Mouse (Mus musculus): ENCODE results near the gene Lmod2. TPM values are rescaled to one million over a fixed set of nuclear protein-coding genes. Genes with fewer than 3 reads are reported as not detected.

Lmod2 gene
- polyA plus RNA-seq (2016; fragmentation: Nextera tagmentation; extraction: Ambion mirVana) = 0.19 TPM in 1 of 2 replicates, not detected in the other

DNA sequence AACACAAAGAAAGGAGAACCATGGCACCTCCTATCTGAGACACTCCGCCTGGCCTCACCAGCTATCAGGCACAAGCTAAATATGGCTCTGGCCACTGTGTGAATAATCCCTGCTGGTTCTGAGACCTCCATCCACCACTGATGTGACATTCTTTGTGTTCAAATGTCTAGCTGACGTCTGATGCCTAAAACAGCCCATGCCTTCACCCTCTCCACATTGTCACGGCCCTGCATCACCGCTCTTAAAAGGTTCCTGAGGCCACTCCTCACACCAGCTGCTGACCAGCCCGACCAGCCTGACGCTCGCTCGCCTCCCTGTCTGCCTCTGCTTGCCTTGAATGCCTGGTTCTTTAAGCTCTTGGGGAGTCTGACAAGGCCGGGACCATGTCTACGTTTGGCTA, at the start of gene Lmod2:
Lmod2 (plus strand) TSS at position 263 of the 400 bp plus-strand sequence.
- Histone ChIP-seq H3K4me2 (replicated peaks) (no peak within 1 kb of the TSS), H3K9me3 (no peaks in the 10 kb centered on the region), H3K27ac (no peak within 1 kb of the TSS), H3K36me3 (no peaks in the 10 kb centered on the region), H3K4me1 (no peaks in the 10 kb centered on the region), H3K9ac (no peak within 1 kb of the TSS), H3K27me3 (replicated peaks) (no peaks in the 10 kb centered on the region), H3K4me3 (no peak within 1 kb of the TSS)
- ATAC-seq (ENCODE audit: low FRiP score, low read depth) = no peak
- 84% methylated on average over 10 of the region's 10 CpGs for WGBS

DNA sequence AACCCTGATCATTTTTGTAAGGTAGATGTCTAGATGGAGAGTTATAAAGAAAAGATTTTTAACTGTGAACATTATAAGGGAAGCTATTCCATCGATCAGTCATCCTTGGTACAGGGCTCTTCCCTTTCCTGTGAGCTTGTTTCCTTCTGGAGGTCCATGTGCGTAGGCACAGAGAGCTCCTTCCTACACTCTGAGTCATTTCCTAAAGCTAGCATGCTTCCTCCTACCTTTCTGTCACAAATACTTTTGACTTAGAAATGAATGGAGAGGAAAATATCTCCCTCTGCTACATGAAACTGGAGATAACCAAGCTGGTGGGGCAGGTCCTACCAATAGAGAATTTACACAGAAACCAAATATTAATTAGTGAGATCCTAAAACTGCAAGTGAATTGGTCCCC, 47.8 kb upstream of the Lmod2 start:
- 94% methylated on average over 2 of the region's 2 CpGs for WGBS
- Histone ChIP-seq H3K9me3 (no peaks in the 10 kb centered on the region), H3K27ac (no peak overlapping the region), H3K4me1 (no peaks in the 10 kb centered on the region), H3K4me2 (replicated peaks) (no peak overlapping the region), H3K36me3 (no peaks in the 10 kb centered on the region), H3K27me3 (replicated peaks) (no peaks in the 10 kb centered on the region), H3K4me3 (no peak overlapping the region), H3K9ac (no peak overlapping the region)
- no peak for ATAC-seq (ENCODE audit: low FRiP score, low read depth)

DNA sequence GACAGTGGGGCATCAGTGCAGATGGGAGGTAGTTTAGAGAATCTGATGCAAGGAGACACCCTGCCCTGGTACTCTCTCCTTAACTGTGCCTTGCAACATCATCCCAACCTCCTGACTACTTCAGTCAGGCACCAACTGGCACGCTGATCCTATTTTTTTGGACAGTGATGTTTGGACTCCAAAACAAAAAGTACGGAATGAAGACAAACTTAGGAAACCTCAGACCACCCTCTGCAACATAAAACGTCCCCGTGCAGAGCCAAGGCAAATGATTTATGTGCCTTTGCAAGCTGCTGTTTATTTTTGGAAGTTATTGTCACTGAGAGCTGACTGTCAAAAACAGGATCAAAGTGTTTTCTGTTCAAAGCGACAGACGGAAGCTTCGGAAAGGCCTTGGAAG, 45.5 kb upstream of the Lmod2 start:
- no peaks in the 10 kb centered on the region for H3K27me3 ChIP-seq (replicated peaks)
- no peaks in the 10 kb centered on the region for H3K4me1 ChIP-seq
- H3K9me3 ChIP-seq = no peaks in the 10 kb centered on the region
- WGBS = 77% methylated on average over 7 of the region's 7 CpGs
- ATAC-seq (ENCODE audit: low FRiP score, low read depth) = no peak
- no peak overlapping the region for H3K4me2 ChIP-seq (replicated peaks)
- no peak overlapping the region for H3K4me3 ChIP-seq
- H3K36me3 ChIP-seq = no peaks in the 10 kb centered on the region
- no peak overlapping the region for H3K9ac ChIP-seq
- H3K27ac ChIP-seq = no peak overlapping the region

DNA sequence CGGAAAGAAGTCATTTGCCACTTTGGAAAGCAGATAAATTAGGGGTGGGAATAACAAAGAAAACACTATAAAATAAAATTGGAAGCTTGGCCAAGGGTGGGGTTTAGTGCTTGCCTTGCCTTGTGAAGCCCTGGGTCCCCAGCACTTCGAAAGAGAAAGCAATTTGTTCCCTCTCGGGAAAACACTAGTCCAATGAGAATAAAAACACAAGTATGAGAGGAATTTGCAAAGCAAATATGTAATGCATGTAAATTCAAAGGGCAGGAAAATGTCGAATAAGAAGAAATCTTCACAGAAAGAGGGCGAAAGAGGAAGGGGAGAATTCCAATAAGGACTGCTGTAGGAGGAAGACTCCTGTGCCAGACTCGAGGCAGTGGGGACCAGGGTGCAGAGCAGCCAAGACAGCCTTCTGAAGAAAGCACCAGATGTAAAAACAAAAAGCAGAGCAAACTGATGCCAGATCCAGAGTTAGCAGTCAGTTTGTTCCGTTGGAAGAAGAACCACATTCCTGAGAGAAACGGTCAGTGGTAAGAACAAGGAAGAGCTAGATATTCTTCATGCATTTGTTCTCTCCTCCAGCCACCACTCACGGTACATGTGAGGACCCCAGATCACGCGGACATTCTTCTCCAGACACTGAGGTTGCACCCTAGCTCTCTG, 43.0 kb upstream of the Lmod2 start:
- Histone ChIP-seq H3K27ac (no peak overlapping the region), H3K4me2 (replicated peaks) (no peak overlapping the region), H3K9me3 (no peaks in the 10 kb centered on the region), H3K4me1 (no peaks in the 10 kb centered on the region), H3K4me3 (no peak overlapping the region), H3K9ac (no peak overlapping the region), H3K36me3 (no peaks in the 10 kb centered on the region), H3K27me3 (replicated peaks) (no peaks in the 10 kb centered on the region)
- no peak for ATAC-seq (ENCODE audit: low FRiP score, low read depth)
- 78% methylated on average over 11 of the region's 11 CpGs for WGBS

DNA sequence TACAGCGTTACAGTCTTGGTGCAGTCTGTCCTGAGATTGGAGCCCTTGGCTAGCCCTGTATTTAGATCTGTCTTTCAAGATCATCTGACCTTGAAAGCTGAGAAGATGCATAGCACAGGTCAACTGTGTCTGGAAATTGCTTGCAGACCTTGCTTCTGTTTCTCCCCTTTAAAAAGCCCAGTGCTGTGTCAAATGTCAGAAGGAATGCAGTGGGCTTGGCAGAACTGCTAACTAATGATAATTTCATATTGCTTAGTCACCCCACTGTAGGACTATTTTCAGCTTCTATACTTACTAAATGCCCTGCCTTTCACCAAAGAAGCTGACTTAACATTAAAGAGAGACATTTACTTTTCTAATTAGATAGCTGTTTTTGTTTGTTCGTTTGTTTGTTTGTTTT, 42.1 kb upstream of the Lmod2 start:
- H3K9me3 ChIP-seq = no peaks in the 10 kb centered on the region
- no peaks in the 10 kb centered on the region for H3K27me3 ChIP-seq (replicated peaks)
- no peaks in the 10 kb centered on the region for H3K36me3 ChIP-seq
- H3K27ac ChIP-seq = no peak overlapping the region
- H3K4me1 ChIP-seq = no peaks in the 10 kb centered on the region
- no peak overlapping the region for H3K4me2 ChIP-seq (replicated peaks)
- no peak overlapping the region for H3K4me3 ChIP-seq
- H3K9ac ChIP-seq = no peak overlapping the region
- ATAC-seq (ENCODE audit: low FRiP score, low read depth) = no peak
- WGBS = 82% methylated on average over 2 of the region's 2 CpGs

DNA sequence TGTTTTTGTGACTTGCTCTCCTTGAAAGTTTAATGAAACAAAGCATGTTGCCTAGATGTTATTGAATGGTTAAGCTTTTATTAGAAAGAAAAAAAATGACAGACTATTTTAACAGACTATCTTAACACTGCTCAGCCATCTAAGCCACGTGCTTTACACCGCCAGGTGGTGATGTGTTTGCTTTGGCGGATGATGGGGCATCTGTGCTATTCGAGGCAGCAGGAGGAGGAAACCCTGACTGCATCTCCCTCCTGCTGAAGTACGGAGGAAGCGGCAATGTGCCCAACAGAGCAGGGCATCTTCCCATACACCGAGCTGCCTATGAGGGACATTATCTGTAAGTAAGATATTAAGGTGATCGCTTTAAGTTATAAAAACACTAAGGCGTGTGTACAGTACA, 33.5 kb upstream of the Lmod2 start:
- no peak overlapping the region for H3K4me2 ChIP-seq (replicated peaks)
- ATAC-seq (ENCODE audit: low FRiP score, low read depth) = no peak
- no peaks in the 10 kb centered on the region for H3K27me3 ChIP-seq (replicated peaks)
- H3K27ac ChIP-seq = no peak overlapping the region
- no peak overlapping the region for H3K9ac ChIP-seq
- no peak overlapping the region for H3K4me3 ChIP-seq
- 78% methylated on average over 9 of the region's 9 CpGs for WGBS
- no peaks in the 10 kb centered on the region for H3K9me3 ChIP-seq
- H3K36me3 ChIP-seq = no peaks in the 10 kb centered on the region
- no peaks in the 10 kb centered on the region for H3K4me1 ChIP-seq

DNA sequence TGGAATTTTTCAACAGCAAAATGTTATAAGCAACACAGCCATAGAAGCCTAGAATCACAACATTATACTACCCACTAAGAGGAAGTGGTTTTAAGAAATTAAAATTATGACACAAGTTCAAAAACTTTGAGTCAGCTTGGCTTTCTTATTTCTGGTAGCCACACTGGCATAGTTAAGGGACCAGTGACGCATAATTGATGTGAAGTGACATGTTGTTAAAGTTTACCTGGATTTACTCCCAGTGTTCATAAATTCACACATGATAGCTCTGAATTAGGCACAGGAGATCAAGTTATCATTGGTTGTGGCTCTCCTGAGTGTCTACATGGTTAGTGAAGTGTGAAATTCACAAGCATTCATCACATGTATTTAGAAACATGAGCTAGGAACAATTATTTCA, 32.7 kb upstream of the Lmod2 start:
- Histone ChIP-seq H3K36me3 (no peaks in the 10 kb centered on the region), H3K9me3 (no peaks in the 10 kb centered on the region), H3K4me2 (replicated peaks) (no peak overlapping the region), H3K4me1 (no peaks in the 10 kb centered on the region), H3K9ac (no peak overlapping the region), H3K27me3 (replicated peaks) (no peaks in the 10 kb centered on the region), H3K4me3 (no peak overlapping the region), H3K27ac (no peak overlapping the region)
- 90% methylated on average over 1 of the region's 1 CpGs for WGBS
- ATAC-seq (ENCODE audit: low FRiP score, low read depth) = no peak

DNA sequence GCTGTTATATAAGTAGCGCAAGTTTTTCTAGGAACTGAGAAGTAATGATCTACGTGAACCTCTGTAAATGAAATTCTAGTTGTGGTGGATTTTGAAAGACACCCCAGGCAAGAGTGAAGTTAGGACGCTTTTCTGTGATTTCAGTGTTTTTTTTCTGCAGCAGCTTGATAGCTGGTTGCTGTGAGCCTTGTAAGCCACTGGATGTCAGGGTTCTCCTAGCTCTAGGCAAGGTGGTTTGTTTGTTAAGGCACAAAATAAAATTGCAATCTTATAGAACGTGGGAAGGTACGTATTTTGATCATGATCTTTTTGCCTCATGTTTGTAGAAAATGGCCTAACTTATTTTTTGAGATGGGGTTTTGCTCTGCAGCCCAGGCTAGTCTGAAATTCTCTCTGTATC, 28.6 kb upstream of the Lmod2 start:
- H3K36me3 ChIP-seq = no peaks in the 10 kb centered on the region
- no peak overlapping the region for H3K4me3 ChIP-seq
- H3K9ac ChIP-seq = no peak overlapping the region
- 88% methylated on average over 5 of the region's 5 CpGs for WGBS
- H3K4me1 ChIP-seq = no peaks in the 10 kb centered on the region
- H3K4me2 ChIP-seq (replicated peaks) = no peak overlapping the region
- no peaks in the 10 kb centered on the region for H3K9me3 ChIP-seq
- H3K27ac ChIP-seq = no peak overlapping the region
- no peaks in the 10 kb centered on the region for H3K27me3 ChIP-seq (replicated peaks)
- no peak for ATAC-seq (ENCODE audit: low FRiP score, low read depth)

DNA sequence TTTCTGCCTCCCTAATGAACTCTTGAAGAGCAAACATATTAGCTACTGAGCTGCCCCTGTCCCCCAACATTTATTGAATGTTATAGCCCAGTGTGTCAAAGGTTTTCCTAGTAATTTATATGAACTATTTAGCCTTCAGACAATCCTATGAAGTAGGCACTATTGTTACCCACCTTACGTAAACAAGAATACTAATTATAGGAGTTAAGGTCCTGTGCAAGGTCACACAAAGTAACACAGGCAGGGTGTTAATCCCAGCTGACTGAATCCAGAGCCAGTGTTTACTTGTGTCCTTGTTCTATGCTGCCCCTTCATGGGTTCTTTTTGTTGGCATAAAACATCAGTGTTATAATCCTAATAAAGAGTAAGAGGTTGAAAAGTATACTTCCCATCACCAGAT, 27.9 kb upstream of the Lmod2 start:
- no peak overlapping the region for H3K4me3 ChIP-seq
- no peaks in the 10 kb centered on the region for H3K27me3 ChIP-seq (replicated peaks)
- no peaks in the 10 kb centered on the region for H3K4me1 ChIP-seq
- H3K9ac ChIP-seq = no peak overlapping the region
- H3K36me3 ChIP-seq = no peaks in the 10 kb centered on the region
- H3K9me3 ChIP-seq = no peaks in the 10 kb centered on the region
- ATAC-seq (ENCODE audit: low FRiP score, low read depth) = no peak
- WGBS = 92% methylated on average over 1 of the region's 1 CpGs
- no peak overlapping the region for H3K27ac ChIP-seq
- H3K4me2 ChIP-seq (replicated peaks) = no peak overlapping the region

DNA sequence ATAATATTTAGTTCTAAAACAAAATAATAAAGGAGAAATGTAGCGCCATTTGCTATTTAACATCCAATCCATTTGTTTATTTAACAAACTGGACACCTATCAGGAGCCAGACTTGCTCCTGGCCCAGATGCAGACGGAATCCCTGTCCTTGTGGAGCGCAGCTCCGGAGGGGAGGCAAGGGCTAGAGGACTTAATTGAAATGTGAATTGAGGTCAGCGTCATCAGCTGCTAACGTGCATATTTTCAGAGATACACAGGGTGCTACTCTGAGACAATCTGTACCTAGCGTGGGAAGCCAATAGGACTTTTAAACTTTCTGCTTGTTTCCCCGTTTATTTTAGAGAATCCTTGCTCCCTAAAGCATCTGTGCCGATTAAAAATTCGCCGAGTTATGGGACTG, 27.3 kb upstream of the Lmod2 start:
- Histone ChIP-seq H3K27ac (no peak overlapping the region), H3K4me1 (no peaks in the 10 kb centered on the region), H3K4me3 (no peak overlapping the region), H3K36me3 (no peaks in the 10 kb centered on the region), H3K9me3 (no peaks in the 10 kb centered on the region), H3K27me3 (replicated peaks) (no peaks in the 10 kb centered on the region), H3K9ac (no peak overlapping the region), H3K4me2 (replicated peaks) (no peak overlapping the region)
- WGBS = 79% methylated on average over 11 of the region's 11 CpGs
- ATAC-seq (ENCODE audit: low FRiP score, low read depth) = no peak

DNA sequence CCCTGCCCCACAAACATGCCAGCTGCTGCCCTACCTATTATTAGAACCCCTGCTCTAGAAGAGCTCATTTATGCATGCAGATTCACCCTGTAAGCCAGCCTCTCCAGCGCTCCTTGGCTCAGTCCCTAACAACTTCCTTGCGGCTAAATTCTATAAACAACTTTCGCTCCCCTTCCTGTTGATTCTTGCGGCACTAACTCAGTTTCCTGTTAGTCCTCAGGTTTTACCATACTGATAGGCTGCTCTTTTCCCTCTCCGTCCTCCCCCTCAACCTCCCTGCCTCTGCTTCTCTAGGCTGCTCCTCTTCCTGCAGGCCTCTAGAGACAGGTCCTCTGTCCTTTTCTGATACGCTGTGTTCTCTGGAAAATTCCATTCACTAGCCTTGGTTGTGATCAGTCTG, 26.4 kb upstream of the Lmod2 start:
- Histone ChIP-seq H3K9me3 (no peaks in the 10 kb centered on the region), H3K4me2 (replicated peaks) (no peak overlapping the region), H3K27ac (no peak overlapping the region), H3K4me3 (no peak overlapping the region), H3K36me3 (no peaks in the 10 kb centered on the region), H3K9ac (no peak overlapping the region), H3K27me3 (replicated peaks) (no peaks in the 10 kb centered on the region), H3K4me1 (no peaks in the 10 kb centered on the region)
- 77% methylated on average over 6 of the region's 6 CpGs for WGBS
- no peak for ATAC-seq (ENCODE audit: low FRiP score, low read depth)

DNA sequence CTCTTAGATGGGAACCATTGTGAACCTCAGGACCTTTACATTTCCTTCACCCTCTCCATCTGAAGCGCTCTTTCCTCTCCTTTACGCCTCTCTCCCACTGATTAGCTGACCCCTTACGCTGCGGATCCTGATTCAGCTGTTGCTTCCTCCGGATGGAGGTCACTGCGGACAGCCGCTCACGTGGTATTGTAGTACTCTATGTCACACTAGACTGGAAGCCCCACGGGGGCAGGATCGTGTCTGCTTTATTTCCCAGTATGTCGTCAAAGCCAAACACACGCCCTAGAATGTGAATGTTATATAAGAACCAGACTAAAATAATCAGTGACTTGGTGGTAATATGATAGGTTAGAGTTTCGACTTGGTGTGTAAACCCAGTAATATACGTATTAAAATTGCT, 25.1 kb upstream of the Lmod2 start:
- ATAC-seq (ENCODE audit: low FRiP score, low read depth) = no peak

DNA sequence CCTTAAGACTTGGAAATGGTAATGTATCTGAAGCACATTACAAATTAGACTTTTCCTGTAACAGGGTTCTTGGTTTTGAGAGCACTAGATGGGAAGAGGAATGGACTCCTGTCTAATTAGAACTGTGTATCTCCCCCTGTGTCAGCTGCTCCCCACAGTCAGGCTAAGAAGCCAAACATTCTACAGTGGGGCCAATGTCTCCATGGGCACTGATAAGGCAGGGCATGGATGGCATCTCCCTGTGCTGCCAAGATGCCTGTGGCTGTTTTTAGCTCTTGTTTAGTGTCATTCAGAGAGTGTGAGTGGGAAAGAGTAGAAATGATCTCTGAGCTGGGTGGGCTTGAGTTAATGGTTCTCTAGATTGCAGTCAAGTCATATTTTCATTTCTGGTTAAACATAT, 24.2 kb upstream of the Lmod2 start:
- Histone ChIP-seq H3K27me3 (replicated peaks) (no peaks in the 10 kb centered on the region), H3K4me3 (no peak overlapping the region), H3K27ac (no peak overlapping the region), H3K4me2 (replicated peaks) (no peak overlapping the region), H3K36me3 (no peaks in the 10 kb centered on the region), H3K9ac (no peak overlapping the region), H3K4me1 (no peaks in the 10 kb centered on the region), H3K9me3 (no peaks in the 10 kb centered on the region)
- ATAC-seq (ENCODE audit: low FRiP score, low read depth) = no peak

More for the DNA sequence above, 25.1 kb upstream of the Lmod2 start:
- no peak overlapping the region for H3K27ac ChIP-seq
- H3K27me3 ChIP-seq (replicated peaks) = no peaks in the 10 kb centered on the region
- WGBS = 91% methylated on average over 14 of the region's 14 CpGs
- no peaks in the 10 kb centered on the region for H3K9me3 ChIP-seq
- no peak overlapping the region for H3K4me2 ChIP-seq (replicated peaks)
- no peak overlapping the region for H3K9ac ChIP-seq
- no peaks in the 10 kb centered on the region for H3K36me3 ChIP-seq
- H3K4me3 ChIP-seq = no peak overlapping the region
- no peaks in the 10 kb centered on the region for H3K4me1 ChIP-seq

All from neural tube, embryonic 12.5 days (tissue).